19 mouse cellular contexts compared by ENCODE assay signal in genomic region chr9:103117951-103118350, GRCm38 (mm10). TPM values are rescaled to one million over a fixed set of nuclear protein-coding genes. Genes with fewer than 3 reads are reported as not detected.
A peak's percentile ranks its signal among the peaks of the same experiment; 100 is the strongest.
DNase-seq lines count a peak whose midpoint lies in the region; ATAC-seq and TF ChIP-seq lines count a peak whose summit lies in the region.
"Had no signal": no experiment of that assay in that cellular context is flagged by ENCODE, and none has a peak within 500 bp of the region (broad histone marks: within the 10 kb centered on the region; RNA-seq: fewer than 3 reads in every experiment).

No protein-coding gene starts in this region.

- DNase-seq in heart, adult 11 months, result peak; percentile 73
- DNase-seq in heart, postnatal 4 days, result no peak
- peak; percentile 18 for DNase-seq in liver, adult 2 months (ENCODE audit: extremely low read depth, low read depth, low spot score)
- no peak for DNase-seq in liver, embryonic 11.5 days (ENCODE audit: low spot score)
- no peak for DNase-seq in embryo, embryonic 10.5 days (ENCODE audit: low spot score)
- DNase-seq: adrenal gland, adult 2 months; adrenal gland, postnatal 25 days; cerebellum, postnatal 10 days; gastrocnemius, postnatal 36 days; heart, adult 18-20 months; heart, postnatal 14 days; kidney, adult 18-20 months had no signal

- H3K4me1 ChIP-seq in liver, adult 2 months (ENCODE audit: control insufficient read depth, insufficient read depth, low read length), result no peaks in the 10 kb centered on the region
- H3K4me1 ChIP-seq in liver, embryonic 11.5 days (replicated peaks; ENCODE audit: control insufficient read depth, insufficient read depth, low read length), result no peaks in the 10 kb centered on the region
- peaks cover 82% of the 10 kb centered on the region for H3K4me1 ChIP-seq in hindbrain, embryonic 12.5 days
- H3K4me1 ChIP-seq in hindbrain, embryonic 13.5 days (replicated peaks), result peaks cover 89% of the 10 kb centered on the region

- H3K79me2 ChIP-seq in liver, adult 2 months (ENCODE audit: control insufficient read depth, insufficient read depth, low read length), result no peaks in the 10 kb centered on the region

- no peak overlapping the region for H3K4me2 ChIP-seq in liver, embryonic 11.5 days
- no peak overlapping the region for H3K4me2 ChIP-seq in hindbrain, embryonic 12.5 days (replicated peaks)
- no peak overlapping the region for H3K4me2 ChIP-seq in hindbrain, embryonic 13.5 days
- H3K4me2 ChIP-seq: embryonic facial prominence, embryonic 12.5 days; forebrain, embryonic 15.5 days; heart, embryonic 11.5 days; heart, embryonic 15.5 days; intestine, embryonic 15.5 days had no signal

- no peak for TF ChIP-seq POLR2A in liver, adult 2 months (IDR thresholded peaks at IDR 0.05; ENCODE audit: extremely low read depth, insufficient read depth, low read length)

- ATAC-seq in liver, embryonic 11.5 days (replicated peaks; ENCODE audit: low FRiP score), result no peak
- no peak for ATAC-seq in hindbrain, embryonic 12.5 days (ENCODE audit: low FRiP score)
- ATAC-seq in hindbrain, embryonic 13.5 days (ENCODE audit: low FRiP score), result no peak
- ATAC-seq: forebrain, embryonic 15.5 days; intestine, embryonic 15.5 days had no signal

- H3K4me3 ChIP-seq in liver, adult 2 months (ENCODE audit: insufficient read depth, low read depth, low read length), result no peak overlapping the region
- no peak overlapping the region for H3K4me3 ChIP-seq in liver, embryonic 11.5 days (ENCODE audit: low read depth, low read length)
- no peak overlapping the region for H3K4me3 ChIP-seq in hindbrain, embryonic 12.5 days
- no peak overlapping the region for H3K4me3 ChIP-seq in hindbrain, embryonic 13.5 days
- H3K4me3 ChIP-seq: embryonic facial prominence, embryonic 12.5 days; forebrain, embryonic 15.5 days; heart, embryonic 15.5 days; intestine, embryonic 15.5 days had no signal

- no peak for TF ChIP-seq CTCF in liver, adult 2 months (IDR thresholded peaks at IDR 0.05; ENCODE audit: low read depth, low read length)

- H3K9ac ChIP-seq in liver, adult 2 months (ENCODE audit: low read depth, low read length), result no peak overlapping the region
- H3K9ac ChIP-seq in liver, embryonic 11.5 days (ENCODE audit: low read depth, low read length), result no peak overlapping the region
- H3K9ac ChIP-seq in hindbrain, embryonic 12.5 days, result no peak overlapping the region; the same call in 1 of the 2 replicates
- H3K9ac ChIP-seq in hindbrain, embryonic 13.5 days, result no peak overlapping the region
- H3K9ac ChIP-seq: embryonic facial prominence, embryonic 12.5 days; forebrain, embryonic 15.5 days; heart, embryonic 15.5 days; intestine, embryonic 15.5 days had no signal

- WGBS in liver, adult 2 months, result 82% methylated on average over 8 of the region's 8 CpGs
- 86% methylated on average over 8 of the region's 8 CpGs for WGBS in liver, embryonic 11.5 days
- WGBS in hindbrain, embryonic 12.5 days, result 66% methylated on average over 8 of the region's 8 CpGs
- 63% methylated on average over 8 of the region's 8 CpGs for WGBS in hindbrain, embryonic 13.5 days

- H3K27ac ChIP-seq in liver, adult 2 months (replicated peaks; ENCODE audit: insufficient read depth, low read depth, low read length), result no peak overlapping the region
- H3K27ac ChIP-seq in liver, embryonic 11.5 days (ENCODE audit: low read depth, low read length), result no peak overlapping the region
- peak overlapping the region; percentile 80 for H3K27ac ChIP-seq in hindbrain, embryonic 12.5 days
- H3K27ac ChIP-seq in hindbrain, embryonic 13.5 days, result peak overlapping the region; percentile 58; the same call in 1 of the 2 replicates
- H3K27ac ChIP-seq: embryonic facial prominence, embryonic 12.5 days; heart, embryonic 15.5 days; intestine, embryonic 15.5 days had no signal

- no peaks in the 10 kb centered on the region for H3K36me3 ChIP-seq in liver, adult 2 months (ENCODE audit: control insufficient read depth, insufficient read depth, low read length)
- H3K36me3 ChIP-seq in liver, embryonic 11.5 days (ENCODE audit: control insufficient read depth, insufficient read depth, low read length), result no peaks in the 10 kb centered on the region
- peaks cover 8% of the 10 kb centered on the region; the same call in 1 of the 2 replicates for H3K36me3 ChIP-seq in hindbrain, embryonic 12.5 days
- H3K36me3 ChIP-seq in hindbrain, embryonic 13.5 days, result peaks cover 16% of the 10 kb centered on the region; the same call in 1 of the 2 replicates
- H3K36me3 ChIP-seq: embryonic facial prominence, embryonic 12.5 days; forebrain, embryonic 15.5 days; heart, embryonic 15.5 days; intestine, embryonic 15.5 days had no signal

- H3K27me3 ChIP-seq in liver, adult 2 months (ENCODE audit: control insufficient read depth, insufficient read depth, low read length), result no peaks in the 10 kb centered on the region
- peaks cover 19% of the 10 kb centered on the region for H3K27me3 ChIP-seq in liver, embryonic 11.5 days (replicated peaks; ENCODE audit: control insufficient read depth, insufficient read depth, low read length)
- peaks cover 7% of the 10 kb centered on the region for H3K27me3 ChIP-seq in hindbrain, embryonic 12.5 days
- H3K27me3 ChIP-seq in hindbrain, embryonic 13.5 days, result no peaks in the 10 kb centered on the region
- H3K27me3 ChIP-seq: forebrain, embryonic 15.5 days had no signal

- H3K9me3 ChIP-seq in liver, embryonic 11.5 days (ENCODE audit: control insufficient read depth, low read length), result no peaks in the 10 kb centered on the region
- no peaks in the 10 kb centered on the region for H3K9me3 ChIP-seq in hindbrain, embryonic 12.5 days (replicated peaks)
- H3K9me3 ChIP-seq in hindbrain, embryonic 13.5 days, result no peaks in the 10 kb centered on the region
- H3K9me3 ChIP-seq: embryonic facial prominence, embryonic 12.5 days; forebrain, embryonic 15.5 days; heart, embryonic 15.5 days; intestine, embryonic 15.5 days had no signal

RNA-seq across cellular contexts. Expression of gene Rab6b, which starts 6.4 kb away (rescaled TPM):
- total RNA-seq in heart, postnatal 4 days (2021), result 1 to 10 TPM; 1.3 to 1.4 TPM
- total RNA-seq in liver, adult 2 months (2014; rRNA removed), result 0.37 and 0.74 TPM in 2 replicates
- 0.02 and 0.25 TPM in 2 replicates for polyA plus RNA-seq in liver, adult 2 months (2012; rRNA removed)
- 0.44 and 0.45 TPM in 2 replicates for polyA plus RNA-seq in liver, embryonic 11.5 days (2014; fragmentation: Nextera tagmentation; extraction: Ambion mirVana)
- polyA plus RNA-seq in hindbrain, embryonic 12.5 days (2016; fragmentation: Nextera tagmentation; extraction: Ambion mirVana), result 58.0 and 62.5 TPM in 2 replicates
- polyA plus RNA-seq in hindbrain, embryonic 13.5 days (2015; fragmentation: Nextera tagmentation; extraction: Ambion mirVana), result 80.2 and 83.1 TPM in 2 replicates

Comparison
In these comparisons a context has a peak if more than half of its experiments do, and no peak if none do; other contexts are left out.
1. DNase-seq: peak in heart, adult 11 months (single experiment) and liver, adult 2 months (single experiment); none in heart, postnatal 4 days (single experiment), liver, embryonic 11.5 days (single experiment) and embryo, embryonic 10.5 days (single experiment).
2. H3K27ac ChIP-seq: peak in hindbrain, embryonic 12.5 days (single experiment) and hindbrain, embryonic 13.5 days (single experiment); none in liver, adult 2 months (single experiment) and liver, embryonic 11.5 days (single experiment).
3. RNA of gene Rab6b, which starts 6.4 kb away (polyA plus RNA-seq): 80.2 to 83.1 TPM in hindbrain, embryonic 13.5 days and 58.0 to 62.5 TPM in hindbrain, embryonic 12.5 days; 0.44 to 0.45 TPM in liver, embryonic 11.5 days and 0.02 to 0.25 TPM in liver, adult 2 months; every median in the first group is over 10 times any median in the second.